Mouse (Mus musculus) right cerebral cortex, postnatal 4 days (tissue): Measurements from ENCODE around the gene Hpn.
A peak's percentile ranks its signal among the peaks of the same experiment; 100 is the strongest.

Experiments used
- DNase-seq: peaks from one replicate; pipeline ENCODE4 v3.0.0-alpha.2; 2022

Hpn gene

DNA sequence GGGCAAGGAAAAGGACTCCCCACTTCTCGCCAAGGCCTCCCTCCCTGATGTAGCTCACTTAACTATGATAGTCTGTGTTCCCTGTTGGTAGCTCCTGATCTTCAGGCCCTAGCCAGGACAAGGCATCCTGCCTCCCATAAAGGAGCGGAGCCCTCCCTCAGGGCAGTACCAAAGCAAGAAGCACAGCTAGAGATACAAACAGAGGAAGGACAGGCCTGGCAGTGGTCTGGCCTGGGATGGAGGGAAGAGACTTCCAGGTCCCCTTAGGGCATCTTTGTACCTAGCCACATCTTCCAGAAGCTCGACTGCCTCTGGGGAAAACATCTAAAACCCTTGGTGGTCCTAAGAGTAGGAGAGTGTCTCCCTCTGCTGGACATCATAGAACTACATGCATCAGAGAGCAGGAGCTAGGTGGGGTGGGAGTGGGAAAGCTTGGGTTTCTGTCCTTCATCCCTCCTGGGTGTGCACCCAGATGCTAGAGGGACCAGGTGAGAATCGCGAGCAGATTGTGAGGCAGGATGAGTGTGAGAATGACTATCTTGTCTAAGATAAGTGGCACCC, 37.1 kb downstream of the Hpn start:
- peak; percentile 42 for DNase-seq

DNA sequence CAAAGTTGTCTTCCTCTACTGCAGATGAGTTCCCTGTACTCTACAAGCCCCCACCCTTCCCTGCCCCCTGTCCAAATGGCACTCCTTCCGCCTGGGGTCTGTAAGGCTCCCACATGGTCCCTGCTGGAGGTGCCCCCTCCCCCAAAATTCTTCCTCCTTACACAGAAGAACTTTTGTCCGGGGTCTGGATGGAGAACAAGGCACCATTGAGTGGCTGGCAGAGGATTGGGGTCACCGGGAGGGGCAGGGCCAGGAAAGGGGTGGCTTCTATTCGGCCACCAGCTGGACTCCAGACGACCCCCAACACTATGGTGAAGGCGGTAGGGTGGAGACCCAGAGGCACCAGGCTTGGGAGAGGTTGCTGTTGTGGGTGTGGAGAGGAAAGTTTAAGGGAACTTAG, 37.6 kb downstream of the Hpn start:
- no peak for DNase-seq

DNA sequence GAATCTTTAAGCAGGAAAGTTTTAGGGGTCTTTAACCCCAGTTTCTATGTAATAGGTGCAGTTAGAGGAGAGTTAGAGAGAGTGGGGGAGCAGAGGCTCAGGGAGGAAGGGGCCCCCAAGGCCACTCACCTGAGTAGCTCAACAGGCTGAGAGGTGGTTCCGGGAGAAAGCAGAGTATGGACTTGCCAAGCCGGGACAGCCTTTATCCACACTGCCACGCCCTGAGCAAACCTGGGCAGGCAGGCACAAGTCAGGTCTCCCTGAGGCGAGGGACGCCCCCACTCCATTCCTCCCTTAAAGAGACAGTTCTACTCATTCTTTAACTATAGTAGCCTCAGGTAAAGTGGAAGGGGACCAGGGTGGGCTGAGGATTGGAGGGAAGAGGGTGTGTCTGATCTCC, 38.6 kb downstream of the Hpn start, which contains the start of gene Fxyd3:
Gene Fxyd3, minus strand, starts transcription at position 213 of the 400 bp plus-strand sequence.
- DNase-seq: no peak

DNA sequence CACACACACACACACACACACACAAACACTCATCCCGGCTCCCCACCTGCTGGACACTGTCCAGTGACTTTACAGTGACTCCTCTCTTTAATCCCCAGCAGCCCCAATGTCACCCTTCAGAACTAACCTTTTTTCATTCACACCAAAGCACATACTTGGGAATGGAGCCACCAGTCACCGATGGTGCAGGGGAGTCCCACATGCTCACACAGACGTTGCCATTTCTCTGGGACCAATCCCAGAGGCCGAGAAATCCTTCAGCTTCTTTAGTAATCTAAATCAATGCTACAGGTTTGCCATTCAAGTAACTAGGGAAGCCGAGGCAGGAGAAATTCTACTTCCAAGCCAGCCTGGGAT, 40.4 kb downstream of the Hpn start:
- no peak for DNase-seq

DNA sequence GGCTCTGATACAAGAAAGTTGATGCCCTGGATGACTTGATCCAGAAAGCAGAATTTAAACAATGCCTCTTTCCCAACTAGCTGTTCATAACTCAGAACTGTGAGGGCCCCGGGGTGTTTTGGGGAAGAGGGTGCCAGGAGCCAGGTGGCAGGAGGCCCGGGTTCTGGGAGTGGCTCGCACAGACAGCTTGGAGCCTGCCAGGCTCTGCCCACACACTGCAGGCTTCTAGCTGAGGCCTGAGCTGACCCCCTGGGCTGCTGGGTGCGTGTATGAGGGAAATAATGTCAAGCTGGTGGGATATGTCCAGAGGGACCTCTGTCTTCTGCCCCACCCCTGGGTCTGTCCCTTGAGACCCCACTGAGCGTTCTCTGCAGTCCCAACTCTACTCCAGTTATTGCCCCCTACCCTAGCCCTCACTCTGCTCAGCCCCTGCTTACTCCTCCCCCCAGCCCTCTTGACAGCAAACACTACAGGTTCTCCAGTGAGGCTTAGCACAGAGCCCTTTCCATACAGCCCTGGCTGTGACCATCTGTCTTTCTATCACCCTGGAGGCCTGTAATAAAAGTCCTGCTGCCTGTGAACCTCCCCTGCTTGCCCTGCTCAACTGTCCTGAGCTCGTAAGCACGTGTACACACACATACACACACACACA, 40.9 kb downstream of the Hpn start:
- no peak for DNase-seq

DNA sequence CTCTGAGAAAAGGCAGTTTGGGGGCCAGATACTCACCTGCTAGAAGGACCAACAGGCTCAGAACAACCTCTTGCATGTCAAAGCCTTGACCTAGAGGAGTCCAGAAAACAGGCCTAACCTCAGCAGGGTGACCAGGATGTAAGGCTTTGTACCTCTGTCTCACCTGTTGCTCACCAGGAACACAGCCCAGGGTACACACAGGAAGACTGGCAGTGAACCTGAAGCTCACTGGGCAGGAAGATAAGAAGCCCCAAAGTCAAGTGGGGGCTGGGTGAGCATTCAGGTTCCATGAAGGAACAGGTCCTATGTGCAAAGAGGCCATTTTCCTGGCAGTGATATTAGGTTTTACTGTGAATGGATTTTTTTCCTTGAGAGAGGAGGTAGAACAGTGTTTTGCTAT, 41.5 kb downstream of the Hpn start:
- no peak for DNase-seq

DNA sequence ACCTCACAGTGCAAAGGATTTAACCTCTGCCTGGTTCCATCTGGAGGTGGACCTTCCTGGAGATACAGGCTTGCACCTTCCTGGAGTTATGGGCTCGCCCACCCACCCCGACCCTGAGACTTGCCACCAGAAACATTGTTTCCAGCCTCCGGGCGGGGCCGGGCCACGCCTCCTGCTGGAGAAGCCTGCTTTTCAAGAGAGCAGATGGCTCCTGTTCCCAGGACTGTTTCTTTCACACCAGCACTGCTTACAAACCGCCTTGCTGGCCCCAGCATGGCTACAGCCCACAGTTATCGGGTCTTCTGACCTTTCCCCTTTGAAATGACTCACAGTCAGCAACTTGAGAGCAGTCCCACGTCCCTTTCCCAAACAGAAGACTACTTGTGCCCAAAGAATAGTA, 42.8 kb downstream of the Hpn start:
- DNase-seq: no peak

DNA sequence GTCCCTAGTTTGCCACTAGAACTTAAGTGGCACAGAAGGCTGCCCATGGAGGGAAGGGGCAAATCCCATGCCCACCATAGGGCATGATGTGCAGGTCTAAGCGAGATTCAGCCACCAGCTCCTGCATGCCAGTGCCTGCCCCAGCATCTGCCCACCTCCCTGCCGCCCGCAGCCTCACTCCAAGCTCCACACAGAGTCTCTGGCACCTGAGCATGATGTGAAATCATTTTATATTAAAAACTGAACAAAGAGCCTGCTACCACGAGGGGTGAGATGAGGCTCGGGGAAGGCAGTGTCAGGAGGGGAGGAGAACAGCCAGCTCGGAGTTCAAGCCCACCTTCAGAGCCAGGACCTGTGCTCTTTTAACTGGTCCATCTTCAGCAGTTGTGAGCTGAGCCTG, 44.8 kb downstream of the Hpn start:
- no peak for DNase-seq

DNA sequence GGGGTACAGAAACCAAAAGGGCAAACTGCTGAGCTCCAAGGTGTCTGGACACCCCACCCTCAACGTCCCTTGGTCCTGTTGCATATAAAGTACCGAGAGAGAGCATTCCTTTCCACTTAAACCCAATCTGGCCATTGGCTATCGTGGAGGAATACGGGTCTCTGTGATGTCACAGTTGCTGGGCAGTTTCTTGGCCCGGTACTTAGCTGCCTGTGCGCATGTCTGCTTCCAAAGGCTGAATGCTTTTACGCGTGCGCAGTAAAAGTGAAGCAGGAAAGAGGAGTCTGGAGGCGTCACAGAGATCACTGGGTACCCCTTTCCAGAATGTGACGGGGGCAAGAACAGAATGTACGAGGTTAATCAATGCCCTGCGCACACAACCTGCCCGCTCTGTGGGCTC, 45.6 kb downstream of the Hpn start:
- no peak for DNase-seq

DNA sequence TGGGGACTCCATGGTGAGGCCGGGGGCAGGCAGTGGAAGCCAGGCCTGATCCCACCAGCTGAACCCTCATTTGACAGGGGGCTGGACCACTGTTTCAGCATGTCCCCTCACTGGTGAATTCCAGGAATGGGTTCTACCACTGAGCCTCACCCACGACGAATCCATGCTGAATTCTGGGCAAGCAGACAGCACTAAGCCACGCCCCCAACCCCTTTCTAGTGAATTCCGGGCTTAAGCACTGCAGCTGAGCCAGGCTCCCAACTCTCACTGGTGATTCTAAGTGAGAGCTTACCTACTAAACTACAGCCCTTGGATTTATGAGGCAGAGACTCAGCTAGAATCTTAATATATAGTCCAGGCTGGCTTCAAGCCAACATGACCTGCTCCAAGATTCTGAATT, 47.3 kb downstream of the Hpn start:
- DNase-seq: peak; percentile 37

DNA sequence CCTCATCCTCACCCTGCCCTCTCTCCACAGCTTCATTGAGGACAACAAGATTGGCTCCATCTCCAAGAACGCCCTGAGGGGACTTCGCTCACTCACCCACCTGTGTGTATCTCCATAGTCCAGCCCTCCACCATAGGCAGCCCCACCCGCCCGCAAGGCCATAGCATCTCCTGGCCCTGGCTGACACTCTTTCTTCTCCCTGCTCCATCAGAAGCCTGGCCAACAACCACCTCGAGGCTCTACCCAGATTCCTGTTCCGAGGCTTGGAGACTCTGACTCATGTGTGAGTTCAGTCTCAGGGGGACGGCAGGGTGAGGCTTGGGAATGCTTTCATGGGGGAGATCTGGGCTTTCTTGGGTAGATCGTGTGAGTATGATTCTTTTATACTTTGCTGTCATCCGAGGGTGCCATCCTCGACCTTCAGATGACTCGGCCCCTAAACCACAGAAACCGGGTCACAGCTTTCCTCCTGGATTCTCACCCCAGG, 52.0 kb downstream of the Hpn start:
- DNase-seq: no peak

DNA sequence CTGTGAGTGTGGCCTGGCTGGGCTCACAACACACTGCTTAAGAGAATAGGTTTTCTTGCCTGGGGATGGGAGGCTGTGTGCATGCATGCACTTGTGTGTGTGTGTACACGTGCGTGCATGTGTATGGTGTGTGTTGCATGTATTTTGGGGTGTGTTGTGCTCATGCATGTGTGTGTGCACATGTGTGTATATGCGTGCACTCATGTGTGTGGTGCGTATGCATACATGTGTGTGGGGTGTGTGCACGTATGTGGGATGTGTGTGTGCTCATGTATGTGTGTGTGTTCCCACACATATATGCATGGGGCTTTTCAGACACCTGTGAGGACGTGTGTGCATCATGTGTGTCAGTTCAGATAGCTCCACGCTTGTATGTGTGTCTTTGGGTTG, 54.5 kb downstream of the Hpn start:
- no peak for DNase-seq

DNA sequence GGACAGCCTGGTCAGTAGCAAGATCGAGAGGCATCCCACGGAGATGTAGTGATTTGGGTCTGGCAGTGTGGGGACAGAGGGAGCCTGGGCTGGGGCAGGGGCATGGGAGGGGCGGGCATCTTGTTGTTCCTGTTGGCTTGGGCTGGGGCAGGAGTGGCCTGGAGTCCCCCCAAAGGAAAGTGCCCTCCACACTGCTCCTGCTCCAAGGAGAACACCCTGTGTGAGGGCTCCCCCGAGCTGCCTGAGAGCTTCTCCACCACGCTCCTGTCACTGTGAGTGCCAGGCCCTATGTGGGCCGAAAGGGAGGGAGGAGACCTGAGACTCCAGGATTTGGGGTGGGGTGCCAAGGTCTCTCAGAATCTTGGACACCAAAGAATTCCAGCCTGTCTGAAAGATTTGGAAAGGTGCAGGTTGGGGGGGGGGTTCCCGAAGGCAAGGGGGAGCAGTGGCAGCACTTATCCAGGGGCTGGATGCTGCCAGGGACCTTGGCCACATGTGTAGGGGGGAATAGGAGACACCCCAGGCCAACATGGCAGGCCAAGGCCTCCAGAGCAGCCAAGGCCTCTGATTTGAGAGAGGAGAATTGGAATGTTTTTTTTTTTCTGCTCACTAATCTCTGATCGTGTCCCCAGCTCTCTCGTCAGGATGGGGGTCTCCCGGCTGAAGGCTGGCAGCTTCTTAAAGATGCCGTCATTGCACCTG, 55.0 kb downstream of the Hpn start:
- no peak for DNase-seq

DNA sequence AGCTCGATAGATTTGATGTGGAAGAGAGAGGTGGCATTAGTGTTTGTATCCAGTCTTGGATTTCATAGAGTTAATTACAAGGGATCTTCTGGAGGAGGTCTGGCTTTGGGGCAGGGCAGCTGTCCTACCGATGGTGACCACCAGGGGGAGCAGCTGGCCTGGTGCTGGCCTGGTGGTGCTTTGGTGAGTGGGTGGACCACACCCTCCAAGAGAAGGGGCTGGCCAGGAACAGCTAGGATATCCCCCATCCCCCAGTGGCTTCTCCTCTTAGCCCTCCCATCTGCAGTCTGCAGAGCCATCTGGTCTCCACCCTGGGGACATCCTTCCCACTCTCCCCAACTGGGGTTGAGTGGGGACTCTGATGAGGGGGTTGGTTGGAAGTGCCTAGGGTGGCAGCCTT, 56.0 kb downstream of the Hpn start, which contains the start of gene Lgi4:
Gene Lgi4, plus strand, starts transcription at position 235 of the 400 bp plus-strand sequence.
- peak; percentile 69 for DNase-seq

DNA sequence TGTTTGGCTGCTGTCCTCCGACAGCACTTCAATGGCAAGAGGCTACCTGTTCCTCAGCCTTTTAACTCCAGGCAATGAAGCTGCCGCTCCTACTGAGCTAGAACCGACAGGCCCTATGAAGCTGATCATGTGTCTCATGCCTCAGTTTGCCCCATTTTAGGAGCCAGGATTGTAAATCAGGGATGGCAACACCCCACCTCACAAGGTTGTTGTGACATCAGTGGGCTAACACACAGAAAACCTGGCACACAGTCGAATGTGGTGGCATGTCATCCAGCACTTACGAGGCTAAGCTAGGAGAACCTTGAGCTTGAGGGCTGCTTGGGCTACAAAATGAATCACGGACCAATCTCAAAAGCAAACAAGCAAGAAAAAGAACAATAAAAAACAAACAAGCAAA, 56.9 kb downstream of the Hpn start:
- no peak for DNase-seq

DNA sequence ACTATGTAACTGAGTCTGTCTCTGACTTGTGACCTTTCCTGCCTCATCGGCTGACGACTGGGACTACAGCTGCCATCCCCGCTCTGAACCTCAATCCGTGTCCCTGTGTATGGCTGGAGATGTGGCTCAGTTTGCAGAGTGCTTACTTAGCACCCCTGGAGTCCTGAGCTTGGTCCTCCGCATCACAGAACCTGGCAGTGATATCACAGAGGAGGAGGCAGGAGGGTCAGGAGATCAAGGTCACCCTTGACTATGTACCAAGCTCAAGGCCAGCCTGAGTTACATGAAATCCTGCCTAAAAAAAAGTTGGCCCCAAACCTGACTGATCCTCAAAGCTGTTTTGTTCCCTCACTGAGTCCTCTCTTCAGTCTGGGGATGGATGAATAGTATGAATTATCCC, 57.4 kb downstream of the Hpn start:
- DNase-seq: no peak

DNA sequence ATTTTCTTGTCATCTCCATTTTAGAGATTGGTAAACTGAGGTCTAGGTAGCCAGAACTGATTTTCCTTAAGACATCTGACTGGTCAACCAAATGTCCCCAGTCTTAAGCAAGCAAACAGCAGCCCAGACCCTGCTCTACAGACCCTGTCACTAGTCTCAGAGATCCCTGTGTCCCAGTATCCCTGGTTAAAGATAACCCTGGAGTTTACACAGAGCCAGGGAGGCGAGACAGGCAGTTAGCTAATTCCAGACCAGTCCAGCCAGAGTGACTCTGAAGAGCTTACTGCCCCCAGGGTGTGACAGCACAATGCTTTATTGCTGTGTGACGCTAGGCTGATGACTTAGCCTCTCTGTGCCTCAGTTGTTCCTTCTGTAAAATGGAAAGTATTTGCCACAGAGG, 58.0 kb downstream of the Hpn start, which contains the start of gene Fxyd1:
Gene Fxyd1, minus strand, starts transcription at position 129 of the 400 bp plus-strand sequence.
- no peak for DNase-seq

DNA sequence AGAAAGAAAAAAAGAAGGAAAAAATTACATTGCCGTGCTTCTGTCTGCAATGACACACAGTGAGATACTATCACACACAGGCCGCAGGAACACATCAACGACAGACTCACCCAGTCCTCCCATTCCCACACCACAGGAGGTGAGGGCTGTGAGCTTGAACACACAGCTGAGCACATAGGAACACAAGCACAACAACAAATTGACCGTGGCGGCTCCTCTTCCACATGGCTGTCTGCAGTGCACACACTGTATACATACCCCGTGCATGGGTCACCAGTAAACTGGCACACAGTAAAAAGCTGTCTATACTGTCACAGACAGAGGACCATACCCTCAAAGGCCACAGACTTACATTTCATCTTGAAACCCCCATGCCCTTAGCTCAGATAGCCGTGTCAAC, 58.6 kb downstream of the Hpn start:
- no peak for DNase-seq

DNA sequence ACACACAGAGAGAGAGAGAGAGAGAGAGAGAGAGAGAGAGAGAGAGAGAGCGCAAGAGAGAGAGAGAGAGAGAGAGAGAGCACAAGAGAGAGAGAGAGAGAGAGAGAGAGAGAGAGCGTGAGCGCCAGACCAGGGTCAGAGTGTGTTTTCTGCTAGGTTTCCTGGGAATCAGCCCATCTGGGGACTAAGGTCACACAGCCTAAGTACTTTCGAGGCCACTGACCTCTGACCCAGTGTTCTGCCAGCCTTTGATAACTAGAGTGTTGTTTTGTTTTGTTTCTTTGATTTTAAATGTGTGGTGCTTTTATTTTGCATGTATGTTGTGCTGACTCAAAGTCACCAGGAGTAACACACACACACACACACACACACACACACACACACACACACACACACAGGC, 59.2 kb downstream of the Hpn start:
- no peak for DNase-seq

DNA sequence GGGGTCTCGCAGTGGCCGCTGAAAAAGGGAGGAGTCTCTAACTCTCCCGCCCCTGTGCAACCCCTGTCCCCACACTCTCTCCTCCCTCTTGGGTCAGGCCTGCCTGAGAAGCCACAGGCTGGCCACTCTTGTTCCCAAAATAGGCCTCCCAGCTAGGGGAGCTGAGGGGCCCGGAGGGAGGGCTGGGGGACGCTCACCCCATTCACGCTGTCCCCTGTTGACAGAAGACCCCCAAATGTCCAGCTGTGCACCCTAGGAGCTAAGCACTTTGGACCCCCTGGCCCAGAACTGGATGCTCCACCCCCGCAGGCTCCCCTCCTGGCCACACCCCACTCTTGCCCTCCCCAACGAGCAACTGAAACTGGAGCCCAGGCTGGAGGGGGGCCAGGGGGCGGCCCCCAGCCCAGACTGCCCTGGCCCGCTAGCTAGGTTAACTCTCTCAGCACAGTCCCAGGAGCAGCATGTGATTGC, 59.7 kb downstream of the Hpn start:
- DNase-seq: peak; percentile 62

DNA sequence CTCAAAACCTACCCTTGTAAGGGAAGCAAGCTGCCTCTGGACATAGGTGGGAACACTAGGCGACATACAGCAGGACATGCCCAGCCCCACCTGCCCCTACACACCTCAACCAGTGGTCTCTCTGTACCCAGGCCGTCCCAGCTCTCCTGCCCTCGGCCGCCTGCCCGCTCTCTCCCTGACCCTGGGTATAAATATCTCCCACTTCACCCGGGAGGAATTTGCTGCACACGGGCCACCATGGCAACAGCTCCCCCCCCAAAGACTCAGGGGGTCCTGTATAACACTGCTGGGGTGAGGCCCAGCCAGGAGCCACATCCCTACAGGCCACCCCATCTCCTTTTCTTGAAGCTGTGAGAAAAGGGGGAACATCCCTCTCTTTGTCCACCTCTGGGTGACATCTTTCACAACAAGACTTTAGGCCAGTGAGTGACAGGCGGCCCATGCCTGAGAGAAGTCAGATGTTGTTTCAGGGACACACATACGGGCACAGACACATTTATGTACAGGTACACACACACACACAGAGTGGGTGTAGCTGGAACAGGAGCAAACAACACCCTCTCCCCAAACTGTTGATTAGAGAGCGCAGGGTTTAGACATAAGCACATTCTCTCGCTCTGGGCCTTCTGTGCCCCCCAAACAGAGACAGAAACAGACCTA, 60.3 kb downstream of the Hpn start:
- DNase-seq: no peak

DNA sequence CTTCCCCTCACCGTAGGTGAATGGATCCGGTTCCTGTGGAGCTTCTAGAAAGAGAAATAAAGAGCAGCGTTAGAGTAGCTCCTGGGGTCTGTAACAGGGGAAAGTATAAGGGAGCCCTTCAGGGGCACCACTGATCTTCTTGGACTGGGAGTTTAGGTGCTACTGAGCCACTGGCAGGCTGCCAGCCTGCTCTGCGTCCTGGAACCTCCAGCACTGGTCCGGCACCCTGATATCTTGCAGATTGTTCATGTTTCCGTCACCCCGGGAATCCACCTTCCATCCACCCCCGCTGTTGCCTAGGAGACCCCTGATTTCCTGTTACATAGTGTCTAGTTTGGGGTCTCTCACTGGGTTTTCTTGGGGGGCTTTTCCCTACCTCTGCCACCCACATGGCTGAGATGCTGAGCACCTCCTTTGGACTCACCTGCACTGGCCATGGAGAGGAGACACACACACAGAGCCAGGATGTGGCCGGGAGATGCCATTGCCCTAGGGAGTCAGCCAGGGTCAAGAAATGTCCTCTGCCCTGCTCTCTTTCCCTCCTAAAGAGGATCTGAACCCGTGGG, 61.1 kb downstream of the Hpn start:
- DNase-seq: no peak
